Mouse (Mus musculus): ENCODE data around the gene F8a. TPM values are rescaled to one million over a fixed set of nuclear protein-coding genes. Genes with fewer than 3 reads are reported as not detected.

Gene F8a
- 2.0 TPM for polyA plus RNA-seq (2017; shearing (Covaris generic))

GRCm38 (mm10) chrX:73227914-73228605 is at the start of gene F8a:
Gene F8a, plus strand, starts transcription at chrX:73228291.

GRCm38 (mm10) chrX:73191934-73192333 is 36.2 kb upstream of the F8a start, which contains the start of gene Xlr3b:
Gene Xlr3b, plus strand, starts transcription at chrX:73192207.

GRCm38 (mm10) chrX:73213819-73214564 is 14.1 kb upstream of the F8a start, which contains the start of gene Xlr4b:
Gene Xlr4b, plus strand, starts transcription at chrX:73214333.

GRCm38 (mm10) chrX:73242821-73243325 is 14.8 kb downstream of the F8a start, which contains the start of gene Xlr4c:
Gene Xlr4c, minus strand, starts transcription at chrX:73243130.

GRCm38 (mm10) chrX:73265270-73265669 is 37.2 kb downstream of the F8a start, which contains the start of gene Xlr3c:
Gene Xlr3c, minus strand, starts transcription at chrX:73265390.

Other genes starting within 250 kb of the F8a start
- gene Zfp185, start 241.0 kb upstream of the F8a start, polyA plus RNA-seq (2017; shearing (Covaris generic)): not detected
- not detected for gene Pnma5, start 191.2 kb upstream of the F8a start, polyA plus RNA-seq (2017; shearing (Covaris generic))
- not detected for gene Pnma3, start 163.5 kb upstream of the F8a start, polyA plus RNA-seq (2017; shearing (Covaris generic))
- 115 TPM for gene Xlr4a, start 145.8 kb upstream of the F8a start, polyA plus RNA-seq (2017; shearing (Covaris generic))
- 1.6 TPM for gene Xlr3a, start 131.2 kb upstream of the F8a start, polyA plus RNA-seq (2017; shearing (Covaris generic))
- gene Gm14685, start 111.2 kb upstream of the F8a start, polyA plus RNA-seq (2017; shearing (Covaris generic)): not detected
- not detected for gene Xlr5b, start 79.5 kb upstream of the F8a start, polyA plus RNA-seq (2017; shearing (Covaris generic))
- gene DXBay18, start 78.8 kb upstream of the F8a start, polyA plus RNA-seq (2017; shearing (Covaris generic)): not detected
- gene Spin2d, start 51.3 kb upstream of the F8a start, polyA plus RNA-seq (2017; shearing (Covaris generic)): not detected
- gene Xlr3b, start 36.1 kb upstream of the F8a start, polyA plus RNA-seq (2017; shearing (Covaris generic)): 14.3 TPM
- 134 TPM for gene Xlr4b, start 14.0 kb upstream of the F8a start, polyA plus RNA-seq (2017; shearing (Covaris generic))
- gene Xlr4c, start 14.8 kb downstream of the F8a start, polyA plus RNA-seq (2017; shearing (Covaris generic)): 86.1 TPM
- gene Xlr3c, start 37.1 kb downstream of the F8a start, polyA plus RNA-seq (2017; shearing (Covaris generic)): not detected
- gene Xlr5a, start 64.7 kb downstream of the F8a start, polyA plus RNA-seq (2017; shearing (Covaris generic)): not detected
- not detected for gene Xlr5c, start 64.7 kb downstream of the F8a start, polyA plus RNA-seq (2017; shearing (Covaris generic))
- not detected for gene Gm45015, start 108.5 kb downstream of the F8a start, polyA plus RNA-seq (2017; shearing (Covaris generic))
- 26.3 TPM for gene Zfp275, start 114.3 kb downstream of the F8a start, polyA plus RNA-seq (2017; shearing (Covaris generic))
- gene Gm18336, start 170.4 kb downstream of the F8a start, polyA plus RNA-seq (2017; shearing (Covaris generic)): not detected
- gene Zfp92, start 182.8 kb downstream of the F8a start, polyA plus RNA-seq (2017; shearing (Covaris generic)): 0.15 TPM
- gene Trex2, start 207.1 kb downstream of the F8a start, polyA plus RNA-seq (2017; shearing (Covaris generic)): not detected
- 28.5 TPM for gene Haus7, start 230.8 kb downstream of the F8a start, polyA plus RNA-seq (2017; shearing (Covaris generic))

All from activated CD4-positive, CD25-positive, alpha-beta regulatory T cell, adult 9 weeks (primary cell).